In genomic region chr11:94933584-94933983, GRCm38 (mm10) we compare ENCODE assay signal across 12 mouse cellular contexts. TPM values are rescaled to one million over a fixed set of nuclear protein-coding genes. Genes with fewer than 3 reads are reported as not detected.
DNase-seq lines count a peak whose midpoint lies in the region; ATAC-seq and TF ChIP-seq lines count a peak whose summit lies in the region.
"Had no signal": no experiment of that assay in that cellular context is flagged by ENCODE, and none has a peak within 500 bp of the region (broad histone marks: within the 10 kb centered on the region; RNA-seq: fewer than 3 reads in every experiment).

No protein-coding gene starts in this region.

- intact Hi-C loops in left cerebral cortex, postnatal 4 days (cut with DNase I): no loop called here

- TF ChIP-seq CTCF in E14TG2a.4 (conservative IDR thresholded peaks at IDR 0.05; ENCODE audit: low read length): no peak
- TF ChIP-seq CTCF in intestine, postnatal 0 days (IDR thresholded peaks at IDR 0.05; ENCODE audit: low read depth): no peak

- H3K4me2 ChIP-seq in kidney, embryonic 14.5 days (replicated peaks; ENCODE audit: low read depth, low read length): peak overlapping the region; percentile 12; the same call in 1 of the 2 replicates
- peak overlapping the region; percentile 64 for H3K4me2 ChIP-seq in embryonic facial prominence, embryonic 15.5 days (replicated peaks)
- peak overlapping the region; percentile 30; the same call in 1 of the 2 replicates for H3K4me2 ChIP-seq in intestine, postnatal 0 days (replicated peaks; ENCODE audit: low read depth)

- peak overlapping the region; percentile 40 for H3K9ac ChIP-seq in kidney, embryonic 14.5 days (ENCODE audit: low read depth, low read length)
- no peak overlapping the region for H3K9ac ChIP-seq in embryonic facial prominence, embryonic 15.5 days
- no peak overlapping the region for H3K9ac ChIP-seq in intestine, postnatal 0 days (ENCODE audit: low read depth, low read length)

- no peak for DNase-seq in kidney, adult 11 months
- no peak for DNase-seq in cerebellum, postnatal 4 days (ENCODE audit: low spot score in 2 of 2)
- DNase-seq in left cerebral cortex, postnatal 4 days: no peak
- no peak for DNase-seq in B cell, adult 2 months
- DNase-seq: adrenal gland, postnatal 25 days had no signal

- ATAC-seq in kidney, embryonic 14.5 days (ENCODE audit: low FRiP score, low TSS enrichment): no peak
- peak; percentile 63 for ATAC-seq in embryonic facial prominence, embryonic 15.5 days (ENCODE audit: insufficient number of reproducible peaks, low FRiP score, low TSS enrichment, low read depth)
- no peak for ATAC-seq in intestine, postnatal 0 days

- H3K27me3 ChIP-seq in kidney, embryonic 14.5 days (ENCODE audit: control insufficient read depth, insufficient read depth, low read length): peaks cover 8% of the 10 kb centered on the region; the same call in 1 of the 2 replicates
- peaks cover 76% of the 10 kb centered on the region for H3K27me3 ChIP-seq in E14TG2a.4 (ENCODE audit: insufficient read depth, low read length)
- peaks cover 6% of the 10 kb centered on the region; the same call in 1 of the 2 replicates for H3K27me3 ChIP-seq in embryonic facial prominence, embryonic 15.5 days
- H3K27me3 ChIP-seq in intestine, postnatal 0 days (replicated peaks; ENCODE audit: control insufficient read depth, insufficient read depth, low read length): peaks cover 15% of the 10 kb centered on the region

- H3K9me3 ChIP-seq in kidney, embryonic 14.5 days (ENCODE audit: control insufficient read depth, low read length): no peaks in the 10 kb centered on the region
- no peaks in the 10 kb centered on the region for H3K9me3 ChIP-seq in E14TG2a.4 (ENCODE audit: low read length)
- no peaks in the 10 kb centered on the region for H3K9me3 ChIP-seq in embryonic facial prominence, embryonic 15.5 days (replicated peaks)
- no peaks in the 10 kb centered on the region for H3K9me3 ChIP-seq in intestine, postnatal 0 days (ENCODE audit: control insufficient read depth)

- peak overlapping the region; percentile 83 for H3K27ac ChIP-seq in kidney, embryonic 14.5 days (ENCODE audit: low read depth, low read length)
- H3K27ac ChIP-seq in embryonic facial prominence, embryonic 15.5 days (replicated peaks): peak overlapping the region; percentile 98
- peak overlapping the region; percentile 54; the same call in 1 of the 2 replicates for H3K27ac ChIP-seq in intestine, postnatal 0 days (ENCODE audit: low read depth, low read length)
- H3K27ac ChIP-seq: macrophage had no signal

- WGBS in kidney, embryonic 14.5 days: 12% methylated on average over 8 of the region's 8 CpGs
- WGBS in embryonic facial prominence, embryonic 15.5 days: 4% methylated on average over 8 of the region's 8 CpGs
- 30% methylated on average over 8 of the region's 8 CpGs for WGBS in intestine, postnatal 0 days

- no peaks in the 10 kb centered on the region for H3K36me3 ChIP-seq in kidney, embryonic 14.5 days (ENCODE audit: control insufficient read depth, insufficient read depth, low read length)
- H3K36me3 ChIP-seq in E14TG2a.4 (ENCODE audit: insufficient read depth, low read length): no peaks in the 10 kb centered on the region
- no peaks in the 10 kb centered on the region for H3K36me3 ChIP-seq in embryonic facial prominence, embryonic 15.5 days
- H3K36me3 ChIP-seq in intestine, postnatal 0 days (ENCODE audit: control insufficient read depth, insufficient read depth): no peaks in the 10 kb centered on the region

- H3K4me1 ChIP-seq in kidney, embryonic 14.5 days (ENCODE audit: control insufficient read depth, insufficient read depth, low read length): peaks cover 42% of the 10 kb centered on the region
- peaks cover 69% of the 10 kb centered on the region for H3K4me1 ChIP-seq in E14TG2a.4 (replicated peaks; ENCODE audit: low read depth, low read length)
- peaks cover 73% of the 10 kb centered on the region for H3K4me1 ChIP-seq in embryonic facial prominence, embryonic 15.5 days
- H3K4me1 ChIP-seq in intestine, postnatal 0 days (replicated peaks; ENCODE audit: control insufficient read depth, insufficient read depth, low read length): peaks cover under 1% of the 10 kb centered on the region; the same call in 1 of the 2 replicates

- no peak overlapping the region for H3K4me3 ChIP-seq in kidney, embryonic 14.5 days (ENCODE audit: low read length)
- H3K4me3 ChIP-seq in E14TG2a.4 (replicated peaks; ENCODE audit: low read length): peak overlapping the region; percentile 20; the same call in 1 of the 2 replicates
- H3K4me3 ChIP-seq in embryonic facial prominence, embryonic 15.5 days (replicated peaks): peak overlapping the region; percentile 4; the same call in 1 of the 2 replicates
- H3K4me3 ChIP-seq in intestine, postnatal 0 days (ENCODE audit: low read depth, low read length): no peak overlapping the region

RNA-seq across cellular contexts. Expression of gene Col1a1, which starts 2.4 kb away (rescaled TPM):
- 248 and 380 TPM in 2 replicates for polyA plus RNA-seq in kidney, embryonic 14.5 days (2014; fragmentation: Nextera tagmentation; extraction: Ambion mirVana)
- polyA plus RNA-seq in embryonic facial prominence, embryonic 15.5 days (2015; fragmentation: Nextera tagmentation; extraction: Ambion mirVana): 4,177 and 4,242 TPM in 2 replicates
- polyA plus RNA-seq in intestine, postnatal 0 days (2015; fragmentation: Nextera tagmentation; extraction: Ambion mirVana): 338 and 367 TPM in 2 replicates
- total RNA-seq in left cerebral cortex, postnatal 4 days (2021): 10 to 100 TPM; 62.8 to 70.4 TPM
- total RNA-seq: common myeloid progenitor, adult 5-6 weeks had no signal

RNA-seq across cellular contexts. Expression of gene Hils1, which starts 33.8 kb away (rescaled TPM):
- polyA plus RNA-seq in kidney, embryonic 14.5 days (2014; fragmentation: Nextera tagmentation; extraction: Ambion mirVana): not detected in 2 replicates
- polyA plus RNA-seq in embryonic facial prominence, embryonic 15.5 days (2015; fragmentation: Nextera tagmentation; extraction: Ambion mirVana): 0.25 TPM in 1 of 2 replicates, not detected in the other
- polyA plus RNA-seq in intestine, postnatal 0 days (2015; fragmentation: Nextera tagmentation; extraction: Ambion mirVana): not detected in 2 replicates
- under 1 TPM in 1 of 2 experiments, not detected in 1; 0.46 TPM for total RNA-seq in left cerebral cortex, postnatal 4 days (2021)
- total RNA-seq: adrenal gland, postnatal 25 days; common myeloid progenitor, adult 5-6 weeks; ES-E14 had no signal
- polyA plus RNA-seq: macrophage had no signal

RNA-seq across cellular contexts. Expression of gene Sgca, which starts 42.5 kb away (rescaled TPM):
- 0.24 TPM in 1 of 2 replicates, not detected in the other for polyA plus RNA-seq in kidney, embryonic 14.5 days (2014; fragmentation: Nextera tagmentation; extraction: Ambion mirVana)
- 11.7 and 14.6 TPM in 2 replicates for polyA plus RNA-seq in embryonic facial prominence, embryonic 15.5 days (2015; fragmentation: Nextera tagmentation; extraction: Ambion mirVana)
- polyA plus RNA-seq in intestine, postnatal 0 days (2015; fragmentation: Nextera tagmentation; extraction: Ambion mirVana): 0.18 and 0.55 TPM in 2 replicates
- not detected for total RNA-seq in left cerebral cortex, postnatal 4 days (2021)
- total RNA-seq: adrenal gland, postnatal 25 days; common myeloid progenitor, adult 5-6 weeks; ES-E14 had no signal
- polyA plus RNA-seq: macrophage had no signal

RNA-seq across cellular contexts. Expression of gene Ppp1r9b, which starts 57.3 kb away (rescaled TPM):
- polyA plus RNA-seq in kidney, embryonic 14.5 days (2014; fragmentation: Nextera tagmentation; extraction: Ambion mirVana): 12.0 and 14.6 TPM in 2 replicates
- polyA plus RNA-seq in embryonic facial prominence, embryonic 15.5 days (2015; fragmentation: Nextera tagmentation; extraction: Ambion mirVana): 11.0 and 12.8 TPM in 2 replicates
- polyA plus RNA-seq in intestine, postnatal 0 days (2015; fragmentation: Nextera tagmentation; extraction: Ambion mirVana): 6.3 and 7.1 TPM in 2 replicates
- 100 to 1,000 TPM; 273 to 276 TPM for total RNA-seq in left cerebral cortex, postnatal 4 days (2021)

Comparison
In these comparisons a context has a peak if more than half of its experiments do, and no peak if none do; other contexts are left out.
1. H3K4me2 ChIP-seq: peak in every context shown above with its lines; median percentile 64 in embryonic facial prominence, embryonic 15.5 days; 30 in intestine, postnatal 0 days; 12 in kidney, embryonic 14.5 days.
2. H3K4me3 ChIP-seq: peak in E14TG2a.4 (single experiment) and embryonic facial prominence, embryonic 15.5 days (single experiment); none in kidney, embryonic 14.5 days (single experiment) and intestine, postnatal 0 days (single experiment).
3. RNA of gene Col1a1, which starts 2.4 kb away (polyA plus RNA-seq): 4,177 to 4,242 TPM in embryonic facial prominence, embryonic 15.5 days; 248 to 380 TPM in kidney, embryonic 14.5 days and 338 to 367 TPM in intestine, postnatal 0 days; every median in the first group is over 10 times any median in the second.
4. Peak in every context shown above with its lines, with median percentiles within 50 percentile points of each other: H3K27ac ChIP-seq.